Mouse (Mus musculus) adrenal gland, adult 18-20 months (tissue): ENCODE data around the gene Snx4. TPM values are rescaled to one million over a fixed set of nuclear protein-coding genes. Genes with fewer than 3 reads are reported as not detected.
"Not testable (repeated sequence)": the region's sequence is repeated elsewhere in the genome, so short reads cannot be mapped to it uniquely, and the experiment has no call there.

ENCODE experiments used
- DNase-seq, 2 experiments: peaks; one replicate each; pipeline ENCODE4 v3.0.0; 2021 to 2022; ENCODE audit warnings: low spot score in 2 of 2
- long read RNA-seq, 2 experiments: library from polyadenylated mRNA; stranded (forward); transcript quantifications; one replicate each; pipeline ENCODE4 v2.0.0; 2021
- total RNA-seq, 2 experiments: library from RNA; stranded (reverse); gene quantifications; 1 replicate in 1 of 2; 2 replicates in 1 of 2; pipeline ENCODE4 v1.2.3; 2021

The Snx4 gene
- 10 to 100 TPM; 32.9 to 39.8 TPM for total RNA-seq
- long read RNA-seq, experiment 1, transcript Snx4-201 (14 exons, 3,161 nt): major isoform, 43 of 47 reads
- long read RNA-seq, experiment 1, partial matches to known transcripts: 1 of 47 reads
- long read RNA-seq, experiment 1, other reads (novel, unspliced or antisense): 3 of 47 reads
- long read RNA-seq, experiment 2, transcript Snx4-201 (14 exons, 3,161 nt): major isoform, 107 of 126 reads
- long read RNA-seq, experiment 2, partial matches to known transcripts: 13 of 126 reads
- long read RNA-seq, experiment 2, other reads (novel, unspliced or antisense): 6 of 126 reads

GRCm38 (mm10) chr16:33251194-33252051 lies at the start of gene Snx4:
Snx4 (plus strand) TSS chr16:33251442.
- peak; percentile 95 for DNase-seq

DNA sequence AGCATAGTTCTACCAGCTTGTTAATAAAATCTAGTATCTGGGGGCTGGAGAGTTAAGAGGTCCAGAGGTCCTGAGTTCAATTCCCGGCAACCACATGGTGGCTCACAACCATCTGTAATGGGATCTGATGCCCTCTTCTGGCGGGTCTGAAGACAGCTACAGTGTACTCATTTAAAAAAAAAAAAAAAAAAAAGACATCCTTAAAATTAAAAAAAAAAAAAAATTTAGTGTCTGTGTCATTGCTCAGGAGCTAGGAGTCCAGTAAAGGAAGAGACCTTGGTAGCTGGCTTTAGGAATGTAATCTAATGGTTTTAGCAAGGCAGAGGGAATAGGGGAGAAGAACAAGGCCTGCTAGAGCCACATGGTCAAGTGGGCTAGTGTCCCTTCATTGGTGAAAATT lies 40.4 kb upstream of the Snx4 start:
- no peak for DNase-seq

DNA sequence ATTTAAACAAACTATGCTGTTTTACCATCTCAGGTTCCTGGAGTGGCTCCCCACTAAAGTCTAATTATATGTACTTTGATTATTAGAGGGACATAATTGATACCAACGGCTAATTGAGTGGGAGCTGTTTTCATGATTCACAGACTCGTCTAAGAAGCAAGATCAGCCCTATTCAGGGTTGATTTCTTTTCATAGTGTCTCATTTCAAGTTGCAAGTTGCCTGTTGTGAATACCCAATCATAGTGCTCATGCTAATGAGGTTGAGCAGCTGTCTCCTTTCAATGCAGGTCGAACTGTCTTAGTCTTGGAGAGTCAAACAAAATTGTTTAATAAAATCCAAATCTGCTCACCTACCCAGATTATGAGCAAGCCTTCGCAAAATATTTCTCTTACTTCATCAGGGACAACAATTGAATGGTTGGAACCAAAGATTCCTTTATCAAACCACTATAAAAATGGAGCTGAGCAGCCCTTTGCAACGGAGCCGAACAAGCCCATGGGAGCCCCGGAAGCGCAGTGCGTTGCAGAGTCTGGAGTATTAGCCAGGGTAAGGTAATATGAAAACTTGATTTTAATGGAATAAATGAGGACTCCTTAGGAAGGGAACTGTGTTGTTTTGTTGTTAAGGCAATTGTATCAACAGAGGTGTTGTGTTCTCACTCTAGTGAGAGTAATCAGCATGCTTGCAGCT lies 34.8 kb upstream of the Snx4 start:
- DNase-seq: no peak

DNA sequence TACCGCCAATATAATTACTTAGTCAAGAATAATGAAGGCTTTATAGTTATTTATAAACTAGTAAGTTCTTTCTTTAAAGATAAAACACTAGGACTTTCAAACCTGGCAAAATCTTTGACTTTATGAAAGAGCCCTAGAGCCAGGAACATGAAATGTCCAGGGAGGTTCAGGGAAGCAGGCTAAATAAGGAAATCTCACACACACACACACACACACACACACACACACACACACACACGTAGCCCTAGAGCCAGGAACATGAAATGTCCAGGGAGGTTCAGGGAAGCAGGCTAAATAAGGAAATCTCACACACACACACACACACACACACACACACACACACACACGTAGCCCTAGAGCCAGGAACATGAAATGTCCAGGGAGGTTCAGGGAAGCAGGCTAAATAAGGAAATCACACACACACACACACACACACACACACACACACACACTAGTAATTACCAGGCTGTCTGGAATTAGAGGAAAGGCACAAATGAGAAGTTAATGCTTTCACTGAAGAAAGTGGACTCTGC lies 33.6 kb upstream of the Snx4 start:
- not testable (repeated sequence) for DNase-seq

DNA sequence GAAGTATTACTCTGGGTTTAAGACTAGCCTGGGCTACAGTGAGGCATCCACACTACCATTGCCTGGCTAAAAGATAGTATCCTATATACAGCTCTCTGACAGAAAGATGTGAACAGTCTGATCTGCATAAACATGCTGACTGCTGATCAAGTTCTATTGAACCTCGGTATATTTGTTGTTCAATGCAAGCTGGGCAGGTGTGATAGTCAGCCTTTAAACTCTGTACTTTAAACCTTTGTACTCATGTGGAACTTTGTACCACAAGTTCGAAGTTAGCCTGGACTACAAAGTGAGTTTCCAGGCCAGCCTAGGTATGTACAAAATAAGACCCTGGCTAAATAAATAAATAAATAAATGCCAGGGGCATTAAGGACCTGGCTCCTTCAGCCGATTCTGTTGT lies 28.8 kb upstream of the Snx4 start:
- DNase-seq: no peak

DNA sequence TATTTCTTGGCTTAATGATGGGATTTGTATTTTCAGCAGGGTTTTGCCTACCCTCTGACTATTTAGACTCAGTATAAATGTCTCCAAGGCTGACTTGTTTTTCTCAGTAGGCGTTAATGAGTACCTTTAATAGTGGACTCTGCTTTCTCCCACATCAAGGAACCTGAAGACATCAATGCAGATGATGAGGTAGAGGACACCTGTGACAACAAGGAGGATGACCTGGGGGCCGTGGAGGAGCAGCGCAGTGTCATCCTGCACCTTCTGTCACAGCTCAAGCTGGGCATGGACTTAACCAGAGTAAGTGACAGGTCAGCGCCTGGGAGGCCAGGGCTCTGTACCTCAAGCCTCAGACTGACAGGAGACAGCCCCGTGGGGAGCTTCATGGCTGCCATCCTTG lies 26.9 kb upstream of the Snx4 start:
- no peak for DNase-seq

DNA sequence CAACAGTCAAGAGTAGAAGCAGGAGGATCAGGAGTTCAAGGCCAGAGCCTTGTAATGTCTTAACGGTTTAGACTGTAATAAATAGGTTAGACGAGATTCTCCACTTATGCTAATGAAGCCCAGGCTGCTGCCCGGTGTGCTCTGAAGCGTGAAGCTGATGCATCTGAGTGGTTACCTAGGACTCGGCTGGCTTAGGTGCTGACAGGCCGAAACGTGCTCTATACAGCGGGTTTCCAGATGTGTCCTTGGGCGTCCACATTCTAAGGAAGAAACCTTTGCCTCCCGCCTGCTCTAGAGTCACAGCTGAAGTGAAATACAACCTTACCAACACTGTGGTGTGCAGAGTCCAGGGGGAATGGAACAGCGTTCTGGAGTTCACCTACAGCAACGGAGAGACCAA lies 17.1 kb upstream of the Snx4 start:
- no peak for DNase-seq

DNA sequence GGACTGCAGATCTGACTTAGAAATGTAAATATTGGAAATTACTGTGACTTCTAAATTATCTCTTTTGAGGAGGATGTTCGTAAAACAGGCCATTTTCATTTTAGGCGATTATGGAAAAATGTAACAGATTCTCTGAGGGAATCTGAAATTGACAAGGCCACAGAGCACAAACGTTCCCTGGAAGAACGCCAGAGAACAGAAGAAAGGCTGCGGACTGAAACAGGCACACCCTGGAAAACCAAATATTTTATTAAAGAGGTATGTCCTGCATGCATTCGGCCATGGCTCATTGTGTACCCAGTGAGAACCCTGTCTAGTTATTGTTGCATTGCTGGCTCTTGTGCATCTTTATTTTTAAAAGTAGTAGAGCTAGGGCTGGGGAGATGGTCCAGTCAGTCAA lies 15.1 kb upstream of the Snx4 start:
- DNase-seq: no peak

DNA sequence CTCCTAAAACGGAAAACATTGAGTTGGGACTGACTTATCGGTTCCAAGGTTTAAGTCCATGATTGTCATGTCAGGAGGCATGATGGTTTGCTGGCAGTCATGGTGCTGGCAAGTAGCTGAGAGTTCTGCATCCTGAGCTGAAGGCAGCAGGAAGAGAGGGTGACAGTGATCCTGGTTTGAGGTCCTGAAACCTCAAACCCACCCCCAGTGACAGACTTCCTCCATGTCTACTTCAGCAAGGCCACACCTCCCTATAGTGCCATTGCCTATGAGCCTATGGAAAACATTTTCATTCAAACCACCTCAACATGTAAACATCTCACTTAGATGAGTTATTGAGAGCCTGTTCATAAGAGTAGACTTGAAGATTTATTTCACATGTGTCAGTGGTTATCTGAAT lies 11.9 kb upstream of the Snx4 start:
- DNase-seq: no peak

GRCm38 (mm10) chr16:33242046-33242445 lies 9.2 kb upstream of the Snx4 start:
- peak in 1 of 2 experiments; percentile 35 for DNase-seq

GRCm38 (mm10) chr16:33244136-33244691 lies 7.0 kb upstream of the Snx4 start:
- DNase-seq: no peak

DNA sequence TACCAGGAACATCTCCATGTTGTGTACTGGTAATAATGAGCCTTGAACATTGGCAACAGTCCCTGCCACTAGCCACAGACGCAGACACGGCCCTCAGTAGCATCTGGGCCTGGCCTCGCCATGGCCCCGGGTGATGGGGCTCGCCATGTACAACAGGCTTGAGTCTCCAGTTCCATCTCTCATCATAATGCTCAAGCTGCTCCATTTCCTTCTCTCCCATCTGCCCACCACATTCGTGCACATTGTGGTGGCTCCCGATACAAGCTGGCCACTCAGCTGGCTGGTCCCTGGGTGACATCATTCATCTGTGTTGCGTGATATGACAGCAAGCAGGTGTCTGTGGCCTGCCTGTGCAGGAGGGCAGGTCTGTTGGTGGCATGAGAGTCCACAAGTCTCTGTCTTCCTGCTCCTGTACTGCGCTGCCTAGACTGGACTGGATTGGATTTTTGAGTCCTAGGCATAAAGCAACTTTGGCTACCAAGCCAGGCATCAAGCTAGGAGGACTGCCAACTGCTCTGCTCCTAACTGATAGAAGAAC lies 6.2 kb upstream of the Snx4 start:
- DNase-seq: no peak

GRCm38 (mm10) chr16:33246526-33246925 lies 4.7 kb upstream of the Snx4 start:
- no peak for DNase-seq

- DNase-seq: no peak
These were observed 4.2 kb upstream of the Snx4 start for GRCm38 (mm10) chr16:33247006-33247405.

DNA sequence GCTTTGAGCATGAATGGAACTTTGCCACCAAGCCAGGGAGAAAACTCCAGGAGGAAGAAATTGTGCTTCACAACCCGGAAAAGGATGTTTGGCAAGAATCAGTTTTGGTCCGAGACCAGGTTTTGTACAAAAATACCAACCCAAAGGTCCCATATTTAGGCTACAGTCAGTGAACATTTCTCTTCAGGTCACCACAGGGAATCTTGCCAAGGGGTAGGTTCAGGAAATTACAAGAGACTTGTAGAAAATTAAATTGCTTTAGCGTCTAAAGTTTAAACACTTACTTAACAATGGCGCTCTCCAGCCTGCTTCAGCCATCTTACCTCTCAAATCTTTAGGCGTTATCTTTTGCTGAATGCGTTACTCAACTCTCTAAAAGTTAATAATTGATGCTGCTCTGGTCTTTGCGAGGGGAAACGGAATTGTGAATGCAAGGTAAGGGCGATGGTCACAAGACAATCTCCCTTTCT lies 556 bp upstream of the Snx4 start:
- no peak for DNase-seq

DNA sequence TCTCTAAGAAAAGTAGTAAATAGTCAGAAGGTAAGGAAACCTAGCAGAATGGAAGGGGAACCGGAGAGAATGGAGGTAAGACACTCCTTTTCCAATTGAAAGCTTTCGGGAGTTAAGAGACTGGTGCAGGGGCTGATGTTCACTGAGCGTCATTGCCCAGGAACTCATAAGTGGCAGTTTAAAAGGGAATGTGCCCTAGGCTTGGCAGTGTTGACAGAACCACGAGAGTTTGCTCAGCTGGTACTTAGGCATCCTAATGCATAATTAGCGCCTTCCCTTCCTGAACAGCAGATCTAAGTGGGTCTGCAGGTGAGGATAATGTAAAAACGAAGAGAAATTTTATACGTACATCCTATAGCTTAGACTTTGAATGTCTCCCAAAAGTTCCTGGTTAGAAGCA lies 4.4 kb downstream of the Snx4 start:
- no peak for DNase-seq

DNA sequence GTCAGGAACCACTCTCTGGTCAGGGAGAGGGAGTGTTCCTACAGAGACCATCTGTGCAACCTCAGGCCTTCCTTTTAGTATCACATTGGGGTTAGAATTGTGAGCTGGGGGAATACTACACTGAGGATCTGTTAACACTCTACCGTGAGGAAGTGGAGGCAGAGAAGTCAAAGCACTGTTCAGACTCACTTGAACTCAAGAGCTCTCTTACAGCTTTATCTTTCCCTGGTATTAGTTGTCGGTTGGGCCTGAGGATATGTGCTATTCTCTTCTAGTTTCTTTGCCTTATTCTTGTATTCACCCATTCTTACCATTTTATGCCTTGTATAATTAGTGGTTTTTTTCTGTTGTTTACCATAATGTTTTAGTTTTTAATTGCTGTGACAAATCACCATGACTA lies 7.3 kb downstream of the Snx4 start:
- no peak for DNase-seq

DNA sequence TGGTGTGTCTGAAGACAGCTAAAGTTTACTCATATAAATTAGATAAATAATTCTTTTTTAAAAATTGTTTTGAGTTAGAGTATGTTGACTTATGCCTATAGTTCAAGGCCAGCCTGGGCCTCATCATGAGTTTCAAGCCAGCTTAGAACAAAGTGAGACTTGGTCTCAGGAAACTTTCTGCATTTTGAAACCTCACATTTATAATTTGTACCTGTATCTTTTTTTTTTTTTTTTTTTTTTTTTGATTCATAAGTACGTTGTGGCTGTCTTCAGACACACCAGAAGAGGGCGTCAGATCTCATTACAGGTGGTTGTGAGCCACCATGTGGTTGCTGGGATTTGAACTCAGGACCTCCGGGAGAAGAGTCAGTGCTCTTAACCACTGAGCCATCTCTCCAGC lies 8.6 kb downstream of the Snx4 start:
- no peak for DNase-seq

- peak in 1 of 2 experiments; percentile 1 for DNase-seq
These were observed 9.6 kb downstream of the Snx4 start for GRCm38 (mm10) chr16:33260825-33261224.

DNA sequence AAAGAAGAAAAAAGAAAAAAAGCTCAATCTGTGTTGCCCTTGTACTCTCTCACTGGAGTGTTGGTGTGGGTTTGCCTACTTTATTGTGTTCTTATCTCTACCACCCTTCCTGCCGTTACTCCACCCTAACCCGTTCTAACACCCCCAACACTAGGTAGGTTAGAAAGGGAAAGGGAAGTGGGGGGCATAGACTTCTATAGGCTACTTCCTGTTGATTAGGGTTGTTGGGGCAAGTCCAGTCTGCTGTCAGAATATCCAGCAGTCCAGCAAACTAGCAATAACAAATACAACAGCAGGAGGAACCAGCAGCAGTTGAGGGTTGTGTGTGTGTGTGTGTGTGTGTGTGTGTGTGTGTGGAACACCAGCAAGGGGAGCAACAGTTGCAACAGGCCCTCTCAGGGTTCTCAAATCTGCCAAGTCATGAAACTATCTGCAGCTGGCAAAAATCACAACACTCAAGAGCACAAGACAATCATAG lies 10.4 kb downstream of the Snx4 start:
- DNase-seq: peak in 1 of 2 experiments; percentile 7

GRCm38 (mm10) chr16:33262096-33262495 lies 10.9 kb downstream of the Snx4 start:
- DNase-seq: peak in 1 of 2 experiments; percentile 4
